Mouse (Mus musculus) thymus, postnatal 4 days (tissue): ENCODE data around the gene Dennd6b.
A peak's percentile ranks its signal among the peaks of the same experiment; 100 is the strongest.

ENCODE experiments used
- DNase-seq: peaks from one replicate; pipeline ENCODE4 v3.0.0; 2021

Gene Dennd6b

DNA sequence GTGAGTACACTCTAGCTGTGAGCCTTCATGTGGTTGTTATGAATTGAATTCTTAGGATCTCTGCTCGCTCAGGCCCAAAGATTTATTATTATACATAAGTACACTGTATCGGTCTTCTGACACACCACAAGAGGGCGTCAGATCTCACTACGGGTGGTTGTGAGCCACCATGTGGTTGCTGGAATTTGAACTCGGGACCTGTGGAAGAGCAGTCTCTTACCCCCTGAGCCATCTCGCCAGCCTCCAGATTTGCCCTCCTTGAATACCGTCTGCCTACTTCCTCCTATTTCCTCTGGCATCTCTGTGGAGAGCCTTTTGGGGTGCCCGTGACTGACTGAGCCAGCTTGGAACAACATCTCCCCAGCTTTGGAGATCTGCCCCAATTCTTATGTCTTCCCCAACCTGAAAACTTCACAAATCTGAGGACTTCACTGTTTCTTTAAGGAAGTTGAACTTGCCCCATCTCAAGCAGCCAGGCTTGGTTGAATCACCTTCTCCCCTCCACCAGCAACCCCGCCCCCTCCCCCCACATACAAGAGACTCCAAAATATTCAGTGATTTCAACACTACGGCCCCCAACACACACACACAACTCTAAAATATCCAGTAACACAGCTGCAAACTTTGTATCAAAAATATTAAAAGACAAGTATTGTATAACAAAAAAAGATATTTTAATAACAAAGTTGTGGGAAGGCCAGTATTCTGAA, 14.6 kb downstream of the Dennd6b start:
- DNase-seq: no peak

DNA sequence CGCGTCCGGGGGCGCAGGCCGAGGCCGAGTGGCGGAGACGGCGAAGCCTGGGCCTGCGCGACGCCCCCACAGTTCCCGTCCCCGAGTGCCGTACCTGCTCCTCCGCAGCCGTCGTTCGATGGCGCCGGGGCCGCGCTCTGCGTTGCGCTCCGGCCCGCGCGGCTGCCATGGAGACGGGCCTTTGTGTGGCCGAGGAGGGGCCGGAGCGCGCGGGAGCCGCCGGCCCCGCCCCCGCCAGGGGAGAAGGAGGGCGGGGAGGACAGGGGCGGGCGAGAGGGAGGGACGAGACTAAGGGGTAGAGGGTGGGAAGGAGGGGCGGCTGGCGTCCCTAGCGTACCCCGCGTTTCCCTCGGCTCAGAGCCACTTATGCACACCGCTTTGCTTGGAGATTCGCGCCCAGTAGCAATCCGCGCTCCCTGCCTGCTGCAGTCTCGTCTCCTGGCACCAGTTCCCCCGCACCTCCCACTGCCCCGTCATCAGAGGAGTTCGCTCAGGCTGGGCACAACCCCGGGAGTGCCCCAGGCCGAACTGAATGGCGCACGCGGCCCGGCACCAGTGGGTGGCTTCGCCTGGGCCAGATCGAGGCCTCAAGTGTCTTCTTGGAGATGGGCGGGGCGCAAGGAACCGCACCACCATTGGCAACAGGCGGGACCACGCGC, 15.6 kb downstream of the Dennd6b start, which contains the start of gene Plxnb2:
Gene Plxnb2, minus strand, starts transcription at position 218 of the 659 bp plus-strand sequence.
- peak; percentile 41 for DNase-seq

DNA sequence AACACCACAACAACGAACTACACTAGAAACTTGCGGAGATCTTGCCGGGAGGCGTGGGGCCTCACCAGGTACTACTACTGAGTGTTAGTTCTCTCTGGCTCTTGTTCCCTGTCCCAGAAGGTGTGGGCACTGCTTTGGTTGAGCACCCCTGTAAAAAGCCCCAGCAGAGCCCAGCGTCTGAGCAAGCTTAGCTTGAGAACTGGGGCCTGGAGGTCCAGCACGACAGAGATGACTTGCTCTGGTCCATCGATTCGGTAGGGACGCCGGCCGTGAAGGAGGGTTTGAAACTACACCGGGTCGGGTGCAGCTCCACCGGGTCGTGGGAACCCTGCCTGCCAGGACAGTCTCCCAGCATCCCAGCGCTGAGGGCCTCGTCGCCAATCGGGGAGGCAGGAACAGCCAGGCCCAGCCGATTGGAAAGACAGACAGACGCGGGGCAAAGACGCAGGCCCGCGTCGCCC, 16.2 kb downstream of the Dennd6b start:
- DNase-seq: no peak

DNA sequence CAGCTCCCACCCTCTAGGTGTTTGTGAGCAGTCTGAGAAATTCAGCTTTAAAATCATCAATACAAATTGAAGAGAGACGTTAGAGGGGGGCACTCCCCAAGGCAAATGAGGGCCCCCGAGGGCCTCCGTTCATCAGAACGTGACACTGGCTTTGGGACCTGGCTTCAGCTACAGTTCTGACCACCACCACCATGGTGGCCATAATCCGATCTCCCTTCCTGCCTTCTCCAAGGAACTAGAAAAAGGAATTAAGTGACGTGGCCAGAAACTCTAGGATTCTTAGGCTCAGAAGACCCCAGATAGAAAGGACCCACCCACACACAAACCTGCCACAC, 16.7 kb downstream of the Dennd6b start:
- DNase-seq: no peak

DNA sequence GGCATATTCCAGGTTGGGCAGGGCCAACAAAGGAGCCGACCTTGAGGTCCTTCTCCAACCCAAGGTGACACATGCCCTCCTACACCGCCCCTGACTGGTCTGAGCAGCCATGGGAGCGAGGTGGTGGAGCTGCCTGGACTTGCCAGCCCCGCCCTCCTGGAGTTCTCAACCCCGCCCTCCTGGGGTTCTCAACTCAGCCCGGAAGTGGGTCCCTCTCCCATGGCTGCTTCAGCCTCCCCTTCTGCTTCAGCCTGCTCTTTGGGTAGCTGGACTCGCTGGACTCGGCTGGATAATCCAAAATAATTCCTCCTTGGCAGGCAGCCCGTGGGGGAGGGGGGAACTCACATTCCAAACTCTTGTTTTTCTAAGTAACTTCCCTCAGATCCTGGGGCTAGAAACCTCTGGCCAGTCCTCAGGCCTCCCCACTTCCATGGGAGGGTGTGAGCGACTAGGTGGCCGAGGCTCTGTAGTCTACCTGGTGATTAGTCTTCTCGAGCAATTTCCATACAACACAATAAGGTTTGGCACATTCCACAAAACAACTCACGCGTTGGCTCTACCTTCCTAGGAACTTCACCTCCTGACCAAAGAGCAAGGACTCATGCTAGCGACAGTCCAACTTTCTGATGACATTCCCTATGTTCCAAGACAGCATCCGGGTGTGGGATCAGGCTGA, 17.2 kb downstream of the Dennd6b start:
- DNase-seq: peak; percentile 47

DNA sequence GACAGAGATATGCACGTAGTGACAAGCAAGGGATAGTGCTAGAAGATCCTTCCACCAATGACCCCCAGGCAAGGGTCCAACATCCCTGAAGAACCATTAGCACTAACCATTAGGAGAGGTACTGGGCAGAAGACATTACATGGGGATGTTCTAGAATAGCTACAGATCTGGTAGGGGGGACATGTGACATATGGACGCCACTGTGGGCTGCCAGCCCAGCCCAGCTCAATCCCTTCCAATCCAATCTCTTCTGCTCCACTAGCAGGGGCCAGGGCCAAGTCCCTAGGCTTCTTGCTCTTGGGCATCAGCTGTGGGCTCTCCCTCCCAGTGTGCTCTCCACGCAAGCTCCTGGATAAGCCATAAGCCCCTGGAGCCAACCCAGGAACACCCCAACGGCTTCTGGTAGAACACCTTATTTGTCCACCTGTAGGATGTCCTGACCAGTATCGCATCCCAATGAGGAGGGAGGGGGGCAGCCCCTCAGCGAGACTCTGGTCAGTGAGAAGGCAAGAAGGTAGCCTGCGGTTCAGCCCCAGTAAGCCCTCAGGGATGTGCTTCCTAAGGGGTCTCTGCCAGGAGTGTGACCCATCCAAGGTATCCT, 17.9 kb downstream of the Dennd6b start:
- DNase-seq: no peak

DNA sequence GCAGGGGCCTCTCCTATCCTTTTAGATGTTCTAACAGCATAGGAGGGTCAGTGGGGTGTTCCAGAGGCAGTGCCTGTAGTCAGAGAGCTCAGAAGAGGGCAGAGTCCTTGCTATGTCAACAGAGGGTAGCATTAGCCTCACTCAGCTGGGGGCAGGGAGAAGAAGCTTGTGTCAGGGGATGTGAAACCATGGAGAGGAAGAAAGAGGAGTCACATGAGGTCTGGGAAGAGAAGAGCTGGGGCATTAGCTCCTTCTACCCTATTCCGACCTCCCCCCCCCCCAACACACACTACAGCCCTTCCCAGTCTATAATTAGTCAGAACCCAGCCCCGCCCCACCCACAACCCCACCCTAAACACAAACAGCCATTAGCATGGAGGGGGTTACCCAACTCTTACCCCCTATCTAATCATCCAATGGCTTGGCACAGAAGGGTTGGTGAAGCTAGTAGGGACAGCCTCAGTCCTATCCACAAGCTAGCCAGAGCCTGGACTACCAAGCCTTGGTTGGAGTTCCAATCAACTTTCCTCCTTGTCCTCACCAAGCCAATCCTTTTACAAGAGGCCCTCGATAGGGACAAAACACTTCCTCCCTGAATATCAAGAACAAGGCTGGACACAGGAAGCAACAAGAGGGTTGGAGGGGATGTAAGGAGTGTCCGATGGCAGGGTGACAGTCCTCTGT, 18.6 kb downstream of the Dennd6b start:
- DNase-seq: no peak

DNA sequence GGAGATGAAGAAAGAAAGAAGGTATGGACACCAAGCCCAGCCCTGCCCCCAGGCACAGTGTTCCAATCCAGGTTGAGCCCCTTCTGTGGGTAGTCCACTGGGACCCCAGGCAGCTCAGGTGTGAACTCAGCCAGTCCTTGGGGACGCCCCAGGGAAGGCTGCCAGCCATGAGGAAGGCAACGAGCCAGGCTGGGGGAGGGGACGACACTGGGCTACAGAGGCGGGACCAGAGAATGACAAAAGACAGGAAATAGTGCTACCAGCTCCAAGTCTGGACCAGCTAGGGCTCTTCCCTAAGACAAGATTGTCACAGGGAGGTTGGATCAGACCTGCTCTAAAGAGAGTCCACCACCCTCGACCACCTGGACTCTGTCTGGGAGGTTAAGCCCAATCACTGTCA, 19.2 kb downstream of the Dennd6b start:
- peak; percentile 33 for DNase-seq

DNA sequence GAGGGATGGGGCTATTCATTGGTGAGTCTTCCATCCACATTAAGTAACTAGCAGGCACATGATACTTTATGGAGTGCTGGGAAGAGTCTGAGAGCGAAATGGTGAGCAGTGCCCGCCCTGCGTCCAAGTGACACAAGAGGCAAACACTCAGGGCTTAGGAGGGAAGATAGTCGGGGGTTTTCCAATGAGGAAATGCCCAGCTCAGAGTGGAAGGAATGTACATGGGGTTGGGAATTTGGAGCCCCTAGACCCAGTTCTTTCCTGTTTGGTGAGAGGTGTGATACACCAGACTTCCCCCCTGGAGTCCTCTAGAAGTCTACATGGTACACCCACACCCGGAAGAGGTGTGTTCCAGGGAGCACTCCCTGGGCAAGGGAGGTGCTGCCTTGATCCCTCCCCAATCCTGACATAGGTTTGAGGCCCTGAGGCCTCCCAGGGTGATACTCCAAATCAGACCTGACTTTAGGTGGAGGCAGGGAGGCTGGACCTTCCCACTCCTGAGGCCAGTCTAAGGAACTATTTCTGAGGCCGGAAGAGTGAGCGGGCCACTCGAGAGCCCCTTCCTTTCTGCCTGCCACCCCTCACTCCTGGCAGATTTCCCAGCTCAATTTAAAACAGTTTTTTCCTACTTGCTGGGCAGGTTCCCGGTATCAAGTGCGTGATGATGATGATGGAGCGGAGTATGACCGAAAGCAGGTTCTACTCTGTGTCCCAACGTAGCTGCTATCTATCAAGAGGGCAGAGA, 20.7 kb downstream of the Dennd6b start:
- DNase-seq: no peak

DNA sequence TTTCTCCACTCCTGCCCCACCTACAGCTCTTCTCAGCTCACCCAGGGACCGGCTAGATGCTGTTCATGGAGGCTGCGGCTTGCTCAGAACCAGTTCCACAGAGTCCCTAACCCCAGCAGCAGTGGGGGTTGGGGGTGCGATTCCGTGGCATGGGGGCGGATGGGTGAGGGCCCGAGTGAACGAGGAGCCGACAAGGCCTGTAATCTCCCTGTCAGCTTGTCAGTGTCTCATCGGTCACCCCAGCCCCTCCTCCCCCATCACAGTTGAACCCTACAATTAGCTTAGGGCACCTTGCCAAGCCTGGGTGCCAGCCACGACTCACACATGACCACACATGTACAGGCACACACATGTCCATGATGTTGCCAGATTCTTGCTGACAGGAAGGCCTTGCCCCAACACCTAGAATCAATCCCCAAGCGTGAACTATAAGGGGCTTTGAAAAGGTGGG, 21.4 kb downstream of the Dennd6b start:
- DNase-seq: no peak

DNA sequence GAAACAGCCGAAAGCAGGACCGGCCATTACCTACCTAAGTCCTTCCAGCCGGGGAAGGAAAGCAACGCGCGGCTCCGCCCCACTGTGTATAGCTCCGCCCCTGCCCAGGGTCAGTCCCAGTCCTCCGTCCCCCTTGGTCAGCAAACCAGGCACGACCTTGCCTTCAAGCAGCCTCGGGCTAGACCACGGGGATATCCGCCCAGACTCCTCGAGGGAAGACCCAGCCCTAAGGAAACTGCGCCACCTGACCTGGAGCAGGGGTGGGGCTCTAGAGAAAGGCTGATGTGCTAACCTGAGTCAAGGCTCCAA, 22.4 kb downstream of the Dennd6b start:
- no peak for DNase-seq

DNA sequence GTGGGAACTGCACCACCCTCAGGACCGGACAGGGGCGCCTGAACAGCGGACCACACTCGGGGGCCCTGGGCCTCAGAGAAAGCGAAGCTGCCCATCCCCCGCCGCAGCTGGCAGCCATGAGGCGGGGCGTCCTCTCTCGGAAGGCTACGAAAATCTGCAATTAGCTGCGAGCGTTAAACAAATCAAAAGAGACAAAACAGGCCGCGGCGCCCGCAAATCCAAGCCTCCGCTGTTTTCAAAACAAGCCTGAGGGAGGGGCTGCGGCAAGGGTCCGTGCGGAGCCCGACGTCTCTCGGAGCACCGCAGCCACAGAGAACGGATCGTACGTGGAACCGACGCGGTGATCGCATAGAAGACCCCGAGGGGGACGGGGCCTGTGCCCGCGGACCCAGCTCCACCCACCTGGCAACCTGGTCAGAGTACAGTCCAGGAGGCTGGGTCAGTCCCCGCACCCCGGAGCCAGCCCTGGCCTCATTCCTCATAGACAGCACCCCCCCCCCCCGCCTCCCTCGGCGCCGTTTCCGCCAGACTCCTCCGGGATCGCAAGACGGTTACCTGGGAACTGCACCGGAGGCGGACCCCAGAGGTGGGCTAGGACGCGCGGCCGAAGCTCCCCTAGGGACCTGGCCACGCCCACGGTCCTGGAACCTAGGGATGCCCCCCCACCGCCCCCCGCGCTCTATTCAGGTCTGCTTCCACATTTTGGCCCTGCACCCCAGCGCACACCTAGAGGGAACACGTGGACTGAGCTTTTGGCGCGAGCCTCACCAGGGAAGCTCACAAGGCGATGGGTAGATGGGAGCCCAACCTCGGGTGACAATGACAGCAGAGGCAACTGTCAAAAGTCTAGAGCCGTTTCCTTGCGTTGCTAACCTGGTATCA, 23.0 kb downstream of the Dennd6b start:
- peak; percentile 54 for DNase-seq

DNA sequence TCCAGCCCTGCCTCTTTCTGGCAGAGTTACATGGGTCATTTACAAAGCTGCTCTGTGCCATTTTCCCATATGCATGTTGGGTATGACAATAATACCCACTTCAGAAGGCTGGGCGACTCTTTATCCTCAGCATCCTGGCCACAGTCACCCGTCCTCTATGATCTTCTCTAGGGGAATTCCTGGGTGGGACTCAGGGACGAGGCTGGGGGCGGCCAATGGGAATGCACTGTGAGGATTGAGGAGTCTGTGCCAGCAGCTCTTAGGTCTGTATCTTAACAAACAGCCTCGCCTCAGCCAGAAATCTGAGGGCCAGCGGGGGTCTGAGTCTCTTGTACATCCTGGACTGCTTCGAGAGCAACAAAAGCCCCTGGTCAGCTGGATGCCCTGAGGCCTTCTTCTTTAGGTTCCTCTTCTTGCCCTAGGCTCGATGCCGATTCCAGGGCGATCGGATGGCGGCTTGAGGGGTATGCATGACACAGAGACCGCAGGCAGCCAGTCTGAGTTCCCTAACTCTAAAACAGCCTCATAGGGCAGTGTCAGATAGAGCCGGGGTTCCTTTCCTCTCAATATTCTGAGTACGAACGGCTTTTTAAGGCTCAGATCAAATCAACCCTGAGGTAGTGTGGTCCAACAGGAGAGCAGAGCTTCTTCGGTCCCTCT, 23.9 kb downstream of the Dennd6b start:
- DNase-seq: no peak

DNA sequence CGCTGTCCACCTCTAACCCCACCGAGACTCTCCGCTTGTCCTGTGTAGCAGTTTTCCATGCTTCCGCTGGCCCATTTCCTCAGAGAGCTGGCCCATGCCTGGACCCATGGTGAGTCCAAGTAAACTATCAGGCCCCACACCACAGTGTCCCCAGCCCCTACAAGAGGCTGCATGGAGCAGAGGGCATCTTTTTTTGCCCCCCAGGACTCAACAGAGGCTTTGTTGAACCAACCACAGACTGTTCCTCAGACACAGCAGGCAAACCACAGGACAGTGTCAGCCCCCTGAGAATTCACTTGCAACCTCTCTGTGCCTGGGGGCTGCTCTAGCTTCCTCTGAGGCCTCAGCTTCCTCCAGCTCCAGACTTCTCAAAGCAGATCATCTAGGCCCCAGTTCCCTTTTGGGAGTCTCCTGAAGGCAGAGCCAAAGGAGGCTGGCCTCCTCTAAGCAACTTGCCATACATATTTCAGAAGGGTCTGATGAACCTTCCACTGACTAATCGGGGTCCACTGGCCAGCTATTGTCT, 24.7 kb downstream of the Dennd6b start:
- no peak for DNase-seq

DNA sequence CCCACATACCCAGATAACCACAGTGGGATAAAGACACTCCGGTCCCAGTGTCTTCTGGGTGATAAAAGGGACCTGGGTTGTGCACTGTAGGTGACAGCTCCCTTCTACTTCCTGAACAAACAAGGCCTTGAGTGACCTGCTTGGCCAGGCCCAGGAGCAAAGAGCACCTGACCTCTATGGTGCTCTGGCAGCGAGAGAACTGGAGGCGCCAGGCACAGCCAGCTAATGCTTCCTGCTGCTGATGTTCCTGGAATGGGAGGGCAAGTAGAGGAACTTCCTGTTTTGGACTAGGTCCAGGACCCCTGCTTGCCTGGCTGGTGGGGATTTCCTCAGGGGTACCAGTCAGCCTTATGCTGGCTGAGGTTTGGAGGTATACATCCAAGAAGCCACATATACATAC, 26.2 kb downstream of the Dennd6b start:
- DNase-seq: no peak

DNA sequence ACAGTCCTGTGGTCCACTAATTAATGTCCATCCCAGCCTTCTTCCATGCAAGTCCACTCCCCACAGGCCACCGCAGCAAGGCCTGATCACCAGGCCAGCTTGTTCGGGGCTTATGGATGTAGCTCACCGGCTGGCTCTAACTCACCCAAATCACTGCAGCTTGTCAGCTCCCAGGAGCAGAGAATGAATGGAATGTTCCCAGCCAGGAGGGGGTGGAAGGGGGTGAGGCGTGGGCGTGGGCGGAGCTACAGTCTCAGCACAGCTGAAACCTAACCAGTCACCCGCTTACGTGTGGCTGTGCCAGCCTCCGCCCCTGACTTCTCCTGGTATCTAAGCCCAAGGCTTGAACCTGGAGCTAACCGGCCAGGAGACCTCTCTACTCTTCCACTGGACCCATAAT, 26.9 kb downstream of the Dennd6b start:
- DNase-seq: no peak

DNA sequence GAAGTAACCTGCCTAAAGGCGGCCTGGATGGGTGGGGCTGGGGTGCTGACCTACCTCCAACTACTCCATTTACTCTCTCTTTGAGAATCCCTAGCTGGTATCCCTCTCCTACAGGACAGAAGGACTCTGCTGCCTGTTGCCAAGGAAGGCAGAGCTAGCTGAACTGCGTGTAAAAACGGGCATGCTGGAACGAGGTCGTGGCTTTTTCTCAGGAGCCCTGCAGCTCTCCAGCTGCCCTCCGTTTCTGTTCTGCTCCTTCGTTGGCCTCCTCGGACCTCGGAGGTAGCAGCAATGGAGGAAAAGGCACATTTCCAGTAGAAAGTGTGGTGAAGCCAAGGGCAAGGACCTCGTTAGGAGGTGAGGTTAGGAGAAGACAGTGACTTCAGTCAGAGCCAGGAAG, 27.4 kb downstream of the Dennd6b start:
- DNase-seq: no peak

DNA sequence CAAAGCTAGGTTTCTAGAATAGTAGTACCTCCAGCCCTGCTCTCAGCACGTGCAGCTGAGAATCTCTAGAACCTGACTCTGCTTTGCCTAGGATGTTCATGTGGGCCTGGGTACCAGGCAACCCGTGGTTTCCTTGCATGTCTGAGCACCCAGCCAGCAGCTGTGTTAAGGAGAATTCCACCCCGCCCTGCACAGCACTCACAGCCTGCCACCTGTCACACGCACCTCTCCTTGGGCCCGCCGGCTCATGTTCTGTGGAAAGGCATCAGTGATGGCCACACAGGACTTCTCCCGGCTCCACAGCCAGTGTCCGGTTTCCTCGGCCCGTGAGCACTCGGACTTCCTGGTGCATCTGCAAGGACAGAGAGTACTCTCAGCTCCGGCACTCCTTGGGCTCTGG, 30.8 kb downstream of the Dennd6b start:
- DNase-seq: no peak

DNA sequence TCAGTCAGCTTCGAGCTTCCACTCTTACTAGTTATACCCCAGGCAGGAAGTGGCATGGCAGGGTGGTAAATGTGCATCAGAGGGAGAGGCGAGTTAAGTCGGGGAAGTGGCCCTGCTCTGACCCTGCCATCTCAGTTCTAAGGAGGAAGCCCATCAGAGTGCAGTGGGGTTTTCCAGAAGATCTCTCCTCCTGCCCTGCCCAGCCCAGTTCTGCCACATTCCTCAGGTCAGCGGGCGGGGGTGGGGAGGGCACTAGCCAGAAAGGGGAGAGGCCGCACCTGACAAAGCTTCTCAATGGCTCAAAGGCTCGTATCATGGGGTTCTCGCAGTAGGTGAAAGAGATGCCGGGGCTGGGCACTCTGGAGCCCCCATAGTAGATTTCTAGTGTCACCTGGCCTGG, 34.9 kb downstream of the Dennd6b start:
- DNase-seq: no peak

DNA sequence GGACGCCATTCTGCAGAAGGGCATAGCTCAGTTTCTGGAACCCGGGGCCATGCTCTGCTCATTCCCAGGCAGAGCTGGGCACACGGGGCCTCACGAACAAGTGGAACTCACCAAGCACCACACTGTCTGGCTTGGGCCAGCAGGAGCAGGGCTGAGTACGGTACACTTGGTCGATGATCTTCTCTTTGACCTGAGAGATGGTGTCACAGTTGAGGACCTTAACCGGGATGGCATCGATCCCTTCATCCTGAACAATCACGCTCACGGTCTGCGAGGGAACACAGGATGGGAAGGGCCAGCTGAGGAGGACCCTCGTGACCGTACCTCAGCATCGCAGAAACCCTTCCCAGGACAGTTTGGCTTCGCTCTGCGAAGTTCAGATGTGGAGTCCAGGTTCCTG, 37.8 kb downstream of the Dennd6b start:
- no peak for DNase-seq

DNA sequence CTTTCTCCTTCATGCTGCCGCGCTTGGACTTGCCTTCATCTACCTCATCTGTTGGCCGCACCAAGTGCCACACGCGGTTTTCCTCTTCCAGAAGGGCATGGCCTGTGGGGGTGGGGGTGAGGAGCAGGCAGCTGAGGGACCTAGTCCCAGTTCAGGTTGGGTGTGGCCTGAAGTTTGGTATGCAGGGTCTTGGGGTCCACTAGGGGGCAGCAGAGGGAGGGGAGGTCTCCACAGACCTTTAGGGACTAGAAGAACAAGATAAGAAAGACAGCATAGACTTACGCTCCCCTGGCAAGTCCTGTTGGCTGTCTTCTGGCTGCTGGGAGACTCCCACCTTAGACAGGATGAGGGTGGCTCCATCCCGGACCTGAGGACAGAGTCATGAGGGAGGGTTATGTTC, 38.3 kb downstream of the Dennd6b start:
- DNase-seq: peak; percentile 89
